Mouse (Mus musculus) lung, embryonic 16.5 days (tissue): ENCODE data around the gene Fiz1. TPM values are rescaled to one million over a fixed set of nuclear protein-coding genes. Genes with fewer than 3 reads are reported as not detected.
A peak's percentile ranks its signal among the peaks of the same experiment; 100 is the strongest.
"Not testable (repeated sequence)": the region's sequence is repeated elsewhere in the genome, so short reads cannot be mapped to it uniquely, and the experiment has no call there.

Source experiments
- ATAC-seq: fragments of 200-750 bp; cut with Nextera tagmentation; 2 replicates; pipeline ENCODE4 v1.8.0; 2017; ENCODE audit warnings: low read depth, mild to moderate bottlenecking, moderate library complexity
- H3K27ac ChIP-seq: fragments of 300-500 bp; sonication (generic); 2 replicates; pipeline ENCODE4 v1.5.1; 2014; ENCODE audit warnings: mild to moderate bottlenecking, control low read depth, low read length
- H3K27me3 ChIP-seq: fragments of 300-500 bp; sonication (generic); 2 replicates; pipeline ENCODE4 v1.6.1; 2014; ENCODE audit warnings: low read depth, low read length, mixed read lengths; ENCODE audit not compliant: control insufficient read depth, insufficient read depth
- H3K36me3 ChIP-seq: fragments of 300-500 bp; sonication (generic); 2 replicates; pipeline ENCODE4 v1.6.1; 2014; ENCODE audit warnings: low read length; ENCODE audit not compliant: control insufficient read depth, insufficient read depth
- H3K4me1 ChIP-seq: fragments of 300-500 bp; sonication (generic); replicated peaks from 2 replicates; pipeline ENCODE4 v1.6.1; 2014; ENCODE audit warnings: low read length, mixed read lengths; ENCODE audit not compliant: control insufficient read depth, insufficient read depth
- H3K4me2 ChIP-seq: fragments of 300-500 bp; sonication (generic); 2 replicates; pipeline ENCODE4 v1.6.1; 2014; ENCODE audit warnings: low read depth, low read length, control low read depth
- H3K4me3 ChIP-seq: fragments of 300-500 bp; sonication (generic); 2 replicates; pipeline ENCODE4 v1.5.1; 2014; ENCODE audit warnings: mild to moderate bottlenecking, low read length, control low read depth
- H3K9ac ChIP-seq: fragments of 300-500 bp; sonication (generic); 2 replicates; pipeline ENCODE4 v1.6.1; 2014; ENCODE audit warnings: low read length, control low read depth
- H3K9me3 ChIP-seq: fragments of 300-500 bp; sonication (generic); 2 replicates; pipeline ENCODE4 v1.6.1; 2016; ENCODE audit warnings: low read length; ENCODE audit not compliant: control insufficient read depth
- WGBS: fragments of 180-500 bp; shearing (Covaris S2); extraction: QIAGEN DNeasy Blood & Tissue Kit; methylation state at CpG from one replicate; pipeline ENCODE4 v1.1.7; 2014; 5-methylcytosine and 5-hydroxymethylcytosine counted together
- polyA plus RNA-seq: library from polyadenylated mRNA; unstranded; fragments of >200 nt; fragmentation: Nextera tagmentation; extraction: Ambion mirVana; gene quantifications from 2 replicates; pipeline ENCODE4 v1.2.1, GENCODE M21; 2015

Fiz1 gene
- polyA plus RNA-seq, 1 experiment from 2014 or later: 34.5 TPM

DNA sequence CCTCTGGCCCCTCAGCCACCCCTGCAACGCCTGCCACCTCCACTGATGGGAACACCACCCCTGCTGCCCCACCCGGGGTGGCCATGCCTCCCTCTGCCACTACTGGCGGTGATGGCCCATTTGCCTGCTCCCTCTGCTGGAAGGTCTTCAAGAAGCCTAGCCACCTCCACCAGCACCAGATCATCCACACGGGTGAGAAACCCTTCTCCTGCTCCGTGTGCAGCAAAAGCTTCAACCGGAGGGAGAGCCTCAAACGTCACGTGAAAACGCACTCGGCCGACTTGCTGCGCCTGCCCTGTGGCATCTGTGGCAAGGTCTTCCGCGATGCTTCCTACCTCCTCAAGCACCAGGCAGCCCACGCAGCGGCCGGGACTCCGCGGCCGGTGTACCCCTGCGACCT is 15.4 kb upstream of the Fiz1 start:
- 90% methylated on average over 21 of the region's 21 CpGs for WGBS

DNA sequence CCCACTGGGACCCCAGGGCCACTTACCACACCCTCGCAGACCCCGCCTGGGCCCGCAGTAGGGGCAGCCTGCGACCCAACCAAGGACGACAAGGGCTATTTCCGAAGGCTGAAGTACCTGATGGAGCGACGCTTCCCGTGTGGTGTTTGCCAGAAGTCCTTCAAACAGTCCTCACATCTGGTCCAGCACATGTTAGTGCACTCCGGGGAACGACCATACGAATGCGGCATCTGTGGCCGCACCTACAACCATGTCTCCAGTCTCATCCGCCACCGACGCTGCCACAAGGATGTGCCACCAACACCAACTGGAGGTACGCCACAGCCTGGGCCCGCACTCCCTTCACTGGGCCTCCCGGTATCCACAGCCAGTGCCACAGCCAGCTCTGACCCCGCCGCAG is 15.0 kb upstream of the Fiz1 start:
- no peaks in the 10 kb centered on the region for H3K4me1 ChIP-seq
- H3K27ac ChIP-seq: no peak overlapping the region
- WGBS: 93% methylated on average over 22 of the region's 22 CpGs
- peaks cover 38% of the 10 kb centered on the region for H3K9me3 ChIP-seq
- H3K4me2 ChIP-seq: no peak overlapping the region
- no peak for ATAC-seq
- no peak overlapping the region for H3K9ac ChIP-seq
- H3K4me3 ChIP-seq: no peak overlapping the region
- H3K36me3 ChIP-seq: peaks cover 68% of the 10 kb centered on the region
- no peaks in the 10 kb centered on the region for H3K27me3 ChIP-seq

More for the DNA sequence above, 15.4 kb upstream of the Fiz1 start:
- H3K4me1 ChIP-seq: no peaks in the 10 kb centered on the region
- H3K9me3 ChIP-seq: peaks cover 38% of the 10 kb centered on the region
- no peak overlapping the region for H3K4me3 ChIP-seq
- H3K4me2 ChIP-seq: no peak overlapping the region
- no peak for ATAC-seq
- H3K27me3 ChIP-seq: no peaks in the 10 kb centered on the region
- H3K27ac ChIP-seq: no peak overlapping the region
- H3K36me3 ChIP-seq: peaks cover 72% of the 10 kb centered on the region
- no peak overlapping the region for H3K9ac ChIP-seq

DNA sequence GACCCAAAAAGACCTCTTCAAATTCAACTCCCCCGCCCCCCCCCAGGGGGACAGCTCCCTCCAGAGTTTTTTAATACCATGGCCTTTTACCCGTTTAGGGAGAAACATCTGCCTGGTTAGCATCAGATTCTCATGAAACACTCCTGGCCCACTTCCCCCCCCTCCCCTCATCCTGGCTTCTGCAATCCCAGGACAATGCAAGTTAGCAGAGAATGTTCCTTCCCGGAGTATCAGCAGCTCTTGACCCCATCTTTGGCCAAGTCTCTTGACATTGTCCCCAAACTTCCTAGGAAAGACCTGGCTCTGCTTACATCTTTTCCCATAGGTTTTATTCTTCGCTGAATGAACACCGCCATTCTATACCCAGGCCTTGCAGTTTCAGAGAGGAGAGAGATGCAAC is 6.7 kb upstream of the Fiz1 start:
- no peaks in the 10 kb centered on the region for H3K27me3 ChIP-seq
- WGBS: 41% methylated on average over 5 of the region's 5 CpGs
- peak overlapping the region; percentile 57 for H3K4me2 ChIP-seq
- H3K9me3 ChIP-seq: no peaks in the 10 kb centered on the region
- H3K9ac ChIP-seq: peak overlapping the region; percentile 96
- peaks cover 20% of the 10 kb centered on the region for H3K36me3 ChIP-seq
- H3K27ac ChIP-seq: peak overlapping the region; percentile 97
- H3K4me1 ChIP-seq: peaks cover 9% of the 10 kb centered on the region
- ATAC-seq: no peak
- H3K4me3 ChIP-seq: peak overlapping the region; percentile 76

DNA sequence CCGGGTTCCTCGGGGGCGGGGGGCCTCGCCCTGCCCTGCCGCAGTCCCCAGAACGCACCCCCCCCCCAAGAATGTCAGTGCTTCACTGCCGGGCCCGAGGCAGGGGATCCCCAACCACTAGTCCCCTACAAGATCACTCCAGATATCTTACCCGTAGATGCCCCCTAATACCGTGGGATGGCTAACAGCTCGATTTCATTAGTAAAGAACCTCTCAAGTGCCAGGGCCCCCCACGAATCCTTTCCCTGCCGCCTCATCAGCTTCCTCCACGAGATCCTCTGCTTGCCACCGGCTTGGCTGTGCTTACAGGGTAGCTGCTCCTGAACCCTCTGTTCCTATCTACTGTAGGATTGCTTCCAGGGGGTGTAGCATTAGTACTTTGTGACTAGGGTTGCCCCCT is 6.2 kb upstream of the Fiz1 start:
- peak overlapping the region; percentile 57 for H3K4me2 ChIP-seq
- peaks cover 20% of the 10 kb centered on the region for H3K36me3 ChIP-seq
- peak overlapping the region; percentile 76 for H3K4me3 ChIP-seq
- H3K27me3 ChIP-seq: no peaks in the 10 kb centered on the region
- peaks cover 12% of the 10 kb centered on the region for H3K4me1 ChIP-seq
- WGBS: 0% methylated on average over 13 of the region's 15 CpGs
- peak overlapping the region; percentile 97 for H3K27ac ChIP-seq
- H3K9ac ChIP-seq: peak overlapping the region; percentile 96
- no peaks in the 10 kb centered on the region for H3K9me3 ChIP-seq
- ATAC-seq: peak; percentile 1; the same call in 1 of the 2 replicates

DNA sequence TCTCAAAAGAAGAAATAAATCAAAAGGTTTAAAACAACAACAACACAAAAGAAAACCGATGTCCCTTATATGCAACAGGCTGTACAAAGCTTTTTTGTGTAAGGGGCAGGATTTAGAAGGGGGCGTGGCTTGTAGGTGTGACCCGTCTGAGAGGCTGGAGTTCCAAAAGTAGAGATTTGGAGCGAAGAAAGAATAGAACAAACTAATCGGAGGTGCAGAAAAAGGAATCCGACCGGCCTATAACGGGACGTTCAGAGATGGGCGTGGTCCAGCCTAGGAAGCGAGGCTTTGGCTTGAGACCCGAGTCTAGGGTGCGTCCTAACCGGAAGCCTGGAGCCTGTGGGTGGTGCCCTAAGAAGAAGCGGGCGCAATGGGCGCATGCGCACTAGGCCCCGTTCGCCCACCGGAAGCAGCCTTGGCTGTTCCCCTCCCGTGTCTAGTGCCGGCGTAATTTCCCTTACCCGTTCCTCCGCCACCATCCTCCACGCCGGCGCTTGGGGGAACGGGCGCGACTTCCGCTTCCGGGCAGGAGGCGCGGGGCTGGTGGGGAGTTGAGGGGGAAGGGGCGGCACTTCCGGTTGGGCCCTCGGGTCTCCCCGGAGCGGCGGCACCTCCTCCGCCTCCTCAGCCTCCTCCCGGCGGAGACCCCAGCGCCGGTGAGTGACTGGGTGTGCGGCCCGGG is 5.6 kb upstream of the Fiz1 start, which contains the start of the genes Zfp865 and Ccdc106:
Zfp865 (plus strand) TSS at position 377 of the 682 bp plus-strand sequence.
Ccdc106 (plus strand) TSS at position 554 of the 682 bp plus-strand sequence.
- Histone ChIP-seq H3K4me2 (peak within 1 kb of the TSS; percentile 57), H3K27me3 (no peaks in the 10 kb centered on the region), H3K4me1 (peaks cover 12% of the 10 kb centered on the region), H3K27ac (peak within 1 kb of the TSS; percentile 97), H3K9me3 (no peaks in the 10 kb centered on the region), H3K4me3 (peak within 1 kb of the TSS; percentile 76), H3K9ac (peak within 1 kb of the TSS; percentile 96), H3K36me3 (peaks cover 20% of the 10 kb centered on the region)
- under 1% methylated on average over 38 of the region's 49 CpGs for WGBS
- peak; percentile 92 for ATAC-seq

DNA sequence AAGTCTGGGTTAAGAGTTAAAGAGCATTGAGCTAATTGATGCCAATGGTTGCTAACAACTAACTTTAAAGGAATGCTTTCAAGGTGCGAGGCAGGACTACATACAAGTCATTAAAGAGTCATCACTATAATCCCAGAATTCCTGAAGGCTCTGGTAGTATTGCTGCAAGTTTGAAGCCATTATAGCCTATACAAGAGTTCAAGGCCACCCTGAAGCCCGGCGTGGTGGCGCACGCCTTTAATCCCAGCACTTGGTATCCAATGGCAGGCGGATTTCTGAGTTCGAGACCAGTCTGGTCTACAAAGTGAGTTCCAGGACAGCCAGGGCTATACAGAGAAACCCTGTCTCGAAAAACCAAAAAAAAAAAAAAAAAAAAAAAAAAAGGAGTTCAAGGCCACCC is 5.1 kb upstream of the Fiz1 start:
- not testable (repeated sequence) for ATAC-seq, H3K27me3 ChIP-seq, H3K9me3 ChIP-seq
- 23% methylated on average over 8 of the region's 8 CpGs for WGBS
- Histone ChIP-seq H3K9ac (peak overlapping the region; percentile 96), H3K36me3 (peaks cover 20% of the 10 kb centered on the region), H3K4me1 (peaks cover 12% of the 10 kb centered on the region), H3K4me2 (peak overlapping the region; percentile 53), H3K27ac (peak overlapping the region; percentile 97), H3K4me3 (peak overlapping the region; percentile 76)

DNA sequence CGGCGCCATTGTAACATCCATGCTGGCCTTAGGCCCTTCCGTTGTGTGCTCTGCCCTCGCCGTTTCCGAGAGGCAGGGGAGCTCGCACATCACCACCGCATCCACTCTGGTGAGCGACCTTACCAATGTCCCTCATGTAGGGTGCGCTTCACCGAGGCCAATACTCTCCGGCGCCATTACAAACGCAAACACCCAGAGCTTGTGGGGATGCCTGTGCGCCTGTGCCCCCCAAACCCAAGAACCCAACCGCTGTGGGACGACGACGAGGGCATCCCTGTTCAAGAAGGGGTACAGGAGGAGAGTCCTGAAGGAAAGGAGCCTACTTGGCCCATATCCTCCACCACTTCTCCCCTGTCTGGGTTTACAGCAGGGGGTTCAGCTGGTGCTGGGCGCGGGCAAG is 3.4 kb upstream of the Fiz1 start:
- Histone ChIP-seq H3K4me2 (no peak overlapping the region), H3K27me3 (no peaks in the 10 kb centered on the region), H3K4me1 (peaks cover 18% of the 10 kb centered on the region), H3K27ac (no peak overlapping the region), H3K4me3 (no peak overlapping the region), H3K9me3 (no peaks in the 10 kb centered on the region), H3K36me3 (peaks cover 11% of the 10 kb centered on the region; the same call in 1 of the 2 replicates), H3K9ac (no peak overlapping the region)
- 96% methylated on average over 21 of the region's 21 CpGs for WGBS
- no peak for ATAC-seq

DNA sequence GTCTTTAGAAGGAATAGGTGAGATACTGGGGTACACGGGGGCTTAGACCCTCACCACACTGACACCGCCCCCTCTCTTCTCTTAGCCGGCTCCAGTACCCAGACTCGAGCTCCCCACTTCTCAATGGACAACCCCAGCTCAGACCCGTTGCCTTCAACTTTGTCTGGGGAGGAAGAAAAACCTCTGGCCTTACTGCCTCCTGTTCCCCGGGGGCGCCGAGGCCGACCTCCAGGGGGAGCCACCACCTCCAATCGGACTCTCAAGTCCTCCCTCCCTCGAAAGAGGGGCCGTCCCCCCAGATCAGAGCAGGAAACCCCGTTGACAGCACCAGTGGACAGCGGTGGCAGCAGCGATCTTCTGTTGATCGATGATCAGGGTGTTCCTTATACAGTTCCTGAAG is 2.9 kb upstream of the Fiz1 start:
- no peak overlapping the region for H3K27ac ChIP-seq
- H3K4me3 ChIP-seq: no peak overlapping the region
- peaks cover 12% of the 10 kb centered on the region for H3K36me3 ChIP-seq
- H3K4me1 ChIP-seq: peaks cover 19% of the 10 kb centered on the region
- no peak overlapping the region for H3K4me2 ChIP-seq
- WGBS: 89% methylated on average over 16 of the region's 16 CpGs
- no peaks in the 10 kb centered on the region for H3K9me3 ChIP-seq
- no peaks in the 10 kb centered on the region for H3K27me3 ChIP-seq
- no peak for ATAC-seq
- no peak overlapping the region for H3K9ac ChIP-seq

DNA sequence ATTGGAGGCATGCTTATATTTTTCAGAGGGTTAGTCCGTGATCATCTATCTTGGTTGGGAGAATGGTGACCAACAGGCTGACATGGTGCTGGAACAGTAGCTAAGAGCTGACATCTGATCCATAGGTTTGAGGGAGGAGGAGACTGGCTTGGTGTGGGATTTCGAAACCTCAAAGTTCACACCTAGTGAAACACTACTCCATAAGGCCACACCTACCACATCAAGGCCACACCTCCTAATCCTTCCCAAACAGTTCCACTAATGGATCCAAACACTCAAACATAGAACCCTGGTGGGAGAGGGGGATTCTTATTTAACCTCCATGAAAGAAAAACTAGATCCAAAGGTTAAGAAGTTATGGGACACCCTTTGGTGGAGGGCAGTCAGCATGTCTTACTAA is 2.4 kb upstream of the Fiz1 start:
- 95% methylated on average over 2 of the region's 2 CpGs for WGBS
- ATAC-seq: no peak

More for the DNA sequence above, 2.4 kb upstream of the Fiz1 start:
- Histone ChIP-seq H3K27me3 (no peaks in the 10 kb centered on the region), H3K36me3 (peaks cover 14% of the 10 kb centered on the region), H3K27ac (no peak overlapping the region), H3K4me2 (no peak overlapping the region), H3K9ac (no peak overlapping the region), H3K4me3 (no peak overlapping the region), H3K9me3 (no peaks in the 10 kb centered on the region), H3K4me1 (peaks cover 19% of the 10 kb centered on the region)
